Mouse (Mus musculus) forebrain, embryonic 16.5 days (tissue): Measurements from ENCODE around the gene Mpz. TPM values are rescaled to one million over a fixed set of nuclear protein-coding genes. Genes with fewer than 3 reads are reported as not detected.

Experiments used
- ATAC-seq: fragments of 200-750 bp; cut with Nextera tagmentation; 2 replicates; pipeline ENCODE4 v1.8.0; 2017; ENCODE audit warnings: mild to moderate bottlenecking, moderate library complexity
- H3K27ac ChIP-seq: fragments of 300-500 bp; sonication (generic); 2 replicates; pipeline ENCODE4 v1.5.1; 2014; ENCODE audit warnings: low read length, control low read depth
- H3K27me3 ChIP-seq: fragments of 300-500 bp; sonication (generic); replicated peaks from 2 replicates; pipeline ENCODE4 v1.6.1; 2014; ENCODE audit warnings: low read length; ENCODE audit not compliant: control insufficient read depth, insufficient read depth
- H3K36me3 ChIP-seq: fragments of 300-500 bp; sonication (generic); 2 replicates; pipeline ENCODE4 v1.6.1; 2014; ENCODE audit not compliant: control insufficient read depth, insufficient read depth
- H3K4me1 ChIP-seq: fragments of 300-500 bp; sonication (generic); replicated peaks from 2 replicates; pipeline ENCODE4 v1.6.1; 2014; ENCODE audit warnings: low read length; ENCODE audit not compliant: control insufficient read depth, insufficient read depth
- H3K4me2 ChIP-seq: fragments of 300-500 bp; sonication (generic); 2 replicates; pipeline ENCODE4 v1.6.1; 2014; ENCODE audit warnings: mild to moderate bottlenecking, low read length, control low read depth
- H3K4me3 ChIP-seq: fragments of 300-500 bp; sonication (generic); replicated peaks from 2 replicates; pipeline ENCODE4 v1.5.1; 2014; ENCODE audit warnings: mild to moderate bottlenecking, low read length, control low read depth
- H3K9ac ChIP-seq: fragments of 300-500 bp; sonication (generic); replicated peaks from 2 replicates; pipeline ENCODE4 v1.6.1; 2014; ENCODE audit warnings: low read depth, low read length, control low read depth
- H3K9me3 ChIP-seq: fragments of 300-500 bp; sonication (generic); 2 replicates; pipeline ENCODE4 v1.6.1; 2016; ENCODE audit warnings: low read length; ENCODE audit not compliant: control insufficient read depth
- WGBS: fragments of 180-500 bp; shearing (Covaris S2); extraction: QIAGEN DNeasy Blood & Tissue Kit; methylation state at CpG from one replicate; pipeline ENCODE4 v1.1.7; 2014; 5-methylcytosine and 5-hydroxymethylcytosine counted together
- polyA plus RNA-seq: library from polyadenylated mRNA; unstranded; fragments of >200 nt; fragmentation: Nextera tagmentation; extraction: Ambion mirVana; gene quantifications from 2 replicates; pipeline ENCODE4 v1.2.1, GENCODE M21; 2015

Gene Mpz
- not detected in 2 replicates for polyA plus RNA-seq

DNA sequence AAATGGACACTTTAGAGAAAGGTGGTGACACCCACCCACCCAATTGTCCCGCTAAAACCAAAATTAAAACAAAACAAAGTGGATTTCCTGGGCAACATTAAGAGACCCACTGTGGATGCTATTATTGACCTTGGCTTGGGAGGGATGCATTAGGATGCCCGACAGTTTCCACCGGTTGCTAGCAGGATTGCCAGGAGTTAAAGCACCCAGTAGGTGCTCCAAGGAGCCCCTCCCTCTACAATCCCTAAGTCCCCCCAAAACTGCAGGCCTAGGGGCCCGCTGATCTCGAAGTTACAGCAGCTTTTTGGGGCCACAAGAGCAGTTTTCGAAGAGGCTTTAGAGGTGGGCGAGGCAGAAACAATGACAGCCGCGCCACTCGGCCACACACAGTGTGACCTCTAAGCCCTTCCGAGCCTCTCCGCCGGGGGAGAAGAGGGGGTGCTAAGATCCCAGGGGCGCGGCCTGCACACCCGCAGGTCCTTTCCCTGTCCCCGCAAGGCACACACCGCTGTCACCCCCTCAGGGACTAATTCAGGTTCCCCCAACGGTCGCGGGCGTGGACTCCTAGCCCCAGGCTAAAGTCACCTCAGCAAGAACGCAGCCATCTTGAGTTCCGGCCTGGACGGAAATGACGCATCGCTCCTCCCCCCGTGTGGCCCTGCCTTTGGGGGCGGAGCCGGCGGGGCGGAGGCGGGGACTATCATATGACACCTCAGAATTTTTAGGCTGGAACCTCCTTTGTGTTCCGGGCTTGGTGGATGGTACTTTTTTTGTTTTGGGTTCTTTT lies at the start of gene Mpz, which contains the start of gene Sdhc:
Gene Mpz (plus strand): TSS at position 738 of the 787 bp plus-strand sequence.
Gene Sdhc (minus strand): TSS at position 630 of the 787 bp plus-strand sequence.
- ATAC-seq: peak; percentile 98
- WGBS: under 1% methylated on average over 34 of the region's 34 CpGs
- Histone ChIP-seq H3K36me3 (no peaks in the 10 kb centered on the region), H3K27ac (peak within 1 kb of the TSS; percentile 81), H3K4me1 (peaks cover 13% of the 10 kb centered on the region), H3K9ac (peak within 1 kb of the TSS; percentile 90), H3K4me2 (peak within 1 kb of the TSS; percentile 89), H3K9me3 (no peaks in the 10 kb centered on the region), H3K27me3 (peaks cover 3% of the 10 kb centered on the region), H3K4me3 (peak within 1 kb of the TSS; percentile 78)

DNA sequence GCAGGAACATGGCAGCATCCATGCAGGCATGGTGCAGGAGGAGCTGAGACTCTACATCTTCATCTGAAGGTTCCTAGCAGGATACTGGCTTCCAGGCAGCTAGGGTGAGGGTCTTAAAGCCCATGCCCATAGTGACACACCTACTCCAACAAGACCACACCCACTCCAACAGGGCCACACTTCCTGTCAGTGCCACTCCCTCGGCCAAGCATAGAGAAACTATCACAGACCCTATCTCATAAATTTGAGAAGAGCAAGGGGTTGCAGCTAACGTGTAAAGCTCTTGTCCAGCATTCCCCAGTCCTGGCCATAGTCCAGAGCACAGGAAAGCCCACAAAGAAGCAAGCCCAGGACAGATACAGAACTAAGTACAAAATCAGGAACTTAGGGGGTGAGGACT lies 49.5 kb upstream of the Mpz start:
- H3K4me2 ChIP-seq: no peak overlapping the region
- H3K36me3 ChIP-seq: no peaks in the 10 kb centered on the region
- H3K9ac ChIP-seq: no peak overlapping the region
- no peak overlapping the region for H3K4me3 ChIP-seq
- no peak overlapping the region for H3K27ac ChIP-seq
- 48% methylated on average over 2 of the region's 2 CpGs for WGBS
- H3K4me1 ChIP-seq: peaks cover 2% of the 10 kb centered on the region; the same call in 1 of the 2 replicates
- no peak for ATAC-seq
- H3K9me3 ChIP-seq: no peaks in the 10 kb centered on the region
- H3K27me3 ChIP-seq: no peaks in the 10 kb centered on the region

GRCm38 (mm10) chr1:171101733-171102546 lies 48.6 kb upstream of the Mpz start:
- H3K9me3 ChIP-seq: no peaks in the 10 kb centered on the region
- peak; percentile 84 for ATAC-seq
- H3K4me3 ChIP-seq: peak overlapping the region; percentile 75
- H3K27ac ChIP-seq: peak overlapping the region; percentile 62
- no peaks in the 10 kb centered on the region for H3K36me3 ChIP-seq
- H3K27me3 ChIP-seq: no peaks in the 10 kb centered on the region
- no peaks in the 10 kb centered on the region for H3K4me1 ChIP-seq
- WGBS: under 1% methylated on average over 40 of the region's 40 CpGs
- peak overlapping the region; percentile 52 for H3K4me2 ChIP-seq
- peak overlapping the region; percentile 73 for H3K9ac ChIP-seq

- no peaks in the 10 kb centered on the region for H3K9me3 ChIP-seq
- peak overlapping the region; percentile 55 for H3K4me2 ChIP-seq
- no peaks in the 10 kb centered on the region for H3K36me3 ChIP-seq
- no peaks in the 10 kb centered on the region for H3K27me3 ChIP-seq
- peak overlapping the region; percentile 62 for H3K27ac ChIP-seq
- no peaks in the 10 kb centered on the region for H3K4me1 ChIP-seq
- under 1% methylated on average over 35 of the region's 35 CpGs for WGBS
- peak; percentile 89 for ATAC-seq
- H3K4me3 ChIP-seq: peak overlapping the region; percentile 75
- H3K9ac ChIP-seq: peak overlapping the region; percentile 73
These were observed 47.8 kb upstream of the Mpz start for GRCm38 (mm10) chr1:171102547-171103177.

- 11% methylated on average over 10 of the region's 10 CpGs for WGBS
- no peak overlapping the region for H3K27ac ChIP-seq
These were observed 47.2 kb upstream of the Mpz start for GRCm38 (mm10) chr1:171103179-171103840.

GRCm38 (mm10) chr1:171105226-171105625 lies 45.3 kb upstream of the Mpz start:
- H3K36me3 ChIP-seq: no peaks in the 10 kb centered on the region
- no peak overlapping the region for H3K9ac ChIP-seq
- no peaks in the 10 kb centered on the region; the same call in 1 of the 2 replicates for H3K4me1 ChIP-seq
- no peak overlapping the region for H3K4me3 ChIP-seq
- ATAC-seq: no peak
- H3K27me3 ChIP-seq: no peaks in the 10 kb centered on the region
- 61% methylated on average over 6 of the region's 6 CpGs for WGBS
- H3K27ac ChIP-seq: no peak overlapping the region
- no peak overlapping the region for H3K4me2 ChIP-seq
- H3K9me3 ChIP-seq: no peaks in the 10 kb centered on the region

More at GRCm38 (mm10) chr1:171103179-171103840, 47.2 kb upstream of the Mpz start:
- H3K4me1 ChIP-seq: no peaks in the 10 kb centered on the region
- H3K4me3 ChIP-seq: peak overlapping the region; percentile 75
- H3K27me3 ChIP-seq: no peaks in the 10 kb centered on the region
- peak overlapping the region; percentile 55 for H3K4me2 ChIP-seq
- H3K9ac ChIP-seq: no peak overlapping the region; the same call in 1 of the 2 replicates
- no peak for ATAC-seq
- no peaks in the 10 kb centered on the region for H3K9me3 ChIP-seq
- H3K36me3 ChIP-seq: no peaks in the 10 kb centered on the region

DNA sequence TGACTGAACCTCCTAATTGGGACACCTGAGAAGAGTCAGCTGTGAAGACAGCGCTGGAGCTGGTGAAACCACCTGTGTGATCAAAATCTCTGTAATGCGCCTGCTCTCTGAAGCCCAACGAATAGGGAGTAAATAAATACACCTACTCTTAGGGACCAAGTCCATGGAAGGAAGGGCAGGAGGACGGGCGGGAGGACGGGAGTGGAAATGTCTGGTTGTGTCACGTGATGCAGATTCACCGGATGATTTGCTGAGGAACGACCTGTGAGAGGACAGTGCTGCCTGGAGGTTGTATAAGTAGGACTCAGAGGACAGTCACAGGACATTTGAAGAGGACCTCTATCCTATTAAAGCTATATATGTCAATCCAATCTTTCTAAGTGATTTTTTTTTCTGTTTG lies 40.9 kb upstream of the Mpz start:
- H3K9ac ChIP-seq: no peak overlapping the region
- H3K4me2 ChIP-seq: no peak overlapping the region
- no peaks in the 10 kb centered on the region for H3K9me3 ChIP-seq
- H3K27me3 ChIP-seq: no peaks in the 10 kb centered on the region
- no peak overlapping the region for H3K27ac ChIP-seq
- no peaks in the 10 kb centered on the region for H3K36me3 ChIP-seq
- no peak for ATAC-seq
- no peak overlapping the region for H3K4me3 ChIP-seq
- WGBS: 43% methylated on average over 9 of the region's 9 CpGs
- peaks cover 19% of the 10 kb centered on the region for H3K4me1 ChIP-seq

DNA sequence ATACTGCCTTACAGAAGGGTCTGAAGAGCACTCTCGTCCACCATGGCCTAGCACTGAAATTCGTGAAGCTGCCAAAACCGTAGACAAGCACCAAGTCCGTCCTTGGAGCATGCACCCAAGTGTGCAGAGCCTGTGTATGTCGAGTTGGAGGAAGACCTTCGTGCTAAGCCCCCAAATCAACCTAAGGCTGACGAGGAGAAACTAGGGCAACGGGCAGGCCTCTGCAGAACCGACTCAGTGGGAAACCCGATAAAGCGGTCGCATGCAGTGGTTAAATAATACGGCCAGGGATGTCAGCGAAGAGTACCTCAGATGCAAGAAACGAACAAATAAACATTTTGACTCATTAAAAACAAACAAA lies 39.9 kb upstream of the Mpz start:
- H3K4me2 ChIP-seq: peak overlapping the region; percentile 90
- H3K36me3 ChIP-seq: no peaks in the 10 kb centered on the region
- peak; percentile 54 for ATAC-seq
- no peaks in the 10 kb centered on the region for H3K9me3 ChIP-seq
- peak overlapping the region; percentile 75 for H3K4me3 ChIP-seq
- WGBS: 5% methylated on average over 15 of the region's 15 CpGs
- H3K27me3 ChIP-seq: no peaks in the 10 kb centered on the region
- peak overlapping the region; percentile 80 for H3K27ac ChIP-seq
- H3K9ac ChIP-seq: peak overlapping the region; percentile 72
- H3K4me1 ChIP-seq: peaks cover 19% of the 10 kb centered on the region
